Mouse (Mus musculus): Measurements from ENCODE around the gene Ncoa4.
"Not testable (repeated sequence)": the region's sequence is repeated elsewhere in the genome, so short reads cannot be mapped to it uniquely, and the experiment has no call there.

Gene Ncoa4

DNA sequence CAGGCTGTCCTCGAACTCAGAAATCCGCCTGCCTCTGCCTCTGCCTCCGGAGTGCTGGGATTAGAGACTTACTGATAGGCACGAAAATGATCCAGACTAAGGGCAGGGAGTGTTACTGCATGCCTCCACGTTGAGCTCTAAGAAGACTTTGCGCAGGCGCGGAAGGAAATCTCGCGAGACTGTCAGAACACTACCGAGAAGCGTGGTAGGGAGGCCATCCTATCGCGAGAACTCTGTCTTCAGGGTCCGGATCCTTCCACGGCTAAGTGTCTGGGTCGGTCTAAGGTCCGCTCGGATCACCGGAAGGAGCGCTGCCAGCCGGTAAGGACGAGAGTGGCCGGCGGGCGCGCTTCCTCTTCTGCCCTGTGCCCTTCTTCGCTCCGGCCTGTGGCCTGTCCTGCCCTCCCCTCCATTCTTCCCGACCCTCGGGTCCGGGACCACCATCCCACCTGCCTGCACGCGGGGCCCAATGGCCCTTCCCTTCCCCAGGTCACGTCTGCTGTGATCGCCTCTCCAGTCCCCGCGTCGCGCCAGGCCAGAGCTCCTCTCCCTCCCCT, at the start of gene Ncoa4:
TSS of gene Ncoa4 (plus strand) at position 176 of the 557 bp plus-strand sequence.
- peak; percentile 99 for DNase-seq (ENCODE audit: low spot score)

DNA sequence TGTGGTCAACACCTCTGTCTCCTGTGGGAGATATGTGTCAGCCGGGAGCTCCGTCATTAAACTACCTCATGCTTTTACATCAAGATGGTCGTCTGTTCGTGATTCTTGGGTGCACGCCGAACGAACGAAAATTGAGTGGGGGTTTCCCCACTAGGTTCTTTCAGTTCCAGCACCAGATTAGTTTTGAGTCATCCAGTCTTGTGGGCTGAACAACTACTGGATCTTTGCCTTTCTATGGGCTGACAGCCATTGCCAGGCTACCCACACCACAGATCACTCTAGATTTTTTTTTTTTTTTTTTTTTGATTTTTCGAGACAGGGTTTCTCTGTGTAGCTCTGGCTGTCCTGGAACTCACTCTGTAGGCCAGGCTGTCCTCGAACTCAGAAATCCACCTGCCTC, 47.5 kb upstream of the Ncoa4 start:
- DNase-seq (ENCODE audit: low spot score) = not testable (repeated sequence)

DNA sequence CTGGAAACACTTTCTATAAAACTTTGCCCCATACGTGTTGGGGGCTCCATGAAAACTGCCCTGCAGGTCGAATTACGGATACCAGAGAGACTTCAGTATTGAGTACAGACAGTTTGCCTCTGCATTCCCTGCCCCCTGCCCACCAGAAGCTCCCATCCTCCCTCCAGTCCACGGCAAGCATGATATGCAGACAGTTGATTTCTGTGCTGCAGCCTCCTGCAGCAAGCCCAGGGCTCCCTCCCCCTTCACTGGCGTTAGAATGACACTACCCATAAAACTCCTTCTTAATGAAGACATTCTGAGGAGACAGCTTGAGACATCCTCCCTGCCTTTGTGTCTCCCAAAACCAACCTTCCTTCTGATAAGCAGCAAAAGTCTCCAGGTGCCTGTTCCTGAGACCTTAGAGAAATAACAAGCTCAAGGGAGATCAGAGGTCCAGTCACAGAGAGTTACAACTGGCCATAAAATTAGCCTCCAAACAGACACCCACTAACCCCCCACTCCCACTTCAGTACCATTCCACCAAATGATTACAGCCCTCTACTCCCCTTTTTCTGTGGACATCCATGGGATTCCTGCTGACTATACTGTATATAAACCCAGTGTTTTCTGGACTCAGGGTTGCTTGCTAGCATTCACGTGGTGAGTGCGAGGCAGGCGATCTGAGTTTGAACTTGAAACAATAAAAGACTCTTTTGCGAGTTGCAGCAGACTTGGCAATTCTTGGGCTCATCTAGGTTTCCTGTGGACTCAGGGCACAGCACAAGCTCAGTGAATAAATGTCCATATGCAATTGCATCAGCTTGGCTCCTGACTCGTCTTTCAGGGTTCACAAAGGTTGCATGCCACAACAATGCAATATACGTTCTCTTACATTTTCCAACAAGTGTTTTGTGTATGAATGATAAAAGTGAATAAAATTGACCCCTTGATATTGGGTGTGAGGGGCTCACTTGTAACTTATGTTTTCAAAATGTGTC, 38.4 kb upstream of the Ncoa4 start:
- no peak for DNase-seq (ENCODE audit: low spot score)

DNA sequence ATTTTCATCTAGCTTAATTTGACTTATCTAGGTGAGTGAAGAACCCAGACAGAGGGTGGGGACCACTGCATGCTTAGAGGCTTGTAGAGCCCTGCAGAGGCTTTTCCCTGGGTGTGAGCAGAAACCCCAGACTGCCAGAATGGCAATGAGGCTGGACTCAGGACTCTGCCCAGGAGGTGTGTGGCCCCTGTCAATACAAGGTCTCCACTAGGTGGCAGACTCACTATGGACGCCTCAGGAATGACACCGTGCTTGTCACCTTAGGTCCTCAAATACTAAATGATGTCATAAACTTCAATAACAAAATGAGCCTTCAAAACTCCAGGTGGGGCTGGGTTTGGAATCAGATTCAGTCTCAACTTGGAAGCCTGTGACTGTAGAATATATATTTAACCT, 37.7 kb upstream of the Ncoa4 start:
- DNase-seq (ENCODE audit: low spot score) = peak; percentile 29

DNA sequence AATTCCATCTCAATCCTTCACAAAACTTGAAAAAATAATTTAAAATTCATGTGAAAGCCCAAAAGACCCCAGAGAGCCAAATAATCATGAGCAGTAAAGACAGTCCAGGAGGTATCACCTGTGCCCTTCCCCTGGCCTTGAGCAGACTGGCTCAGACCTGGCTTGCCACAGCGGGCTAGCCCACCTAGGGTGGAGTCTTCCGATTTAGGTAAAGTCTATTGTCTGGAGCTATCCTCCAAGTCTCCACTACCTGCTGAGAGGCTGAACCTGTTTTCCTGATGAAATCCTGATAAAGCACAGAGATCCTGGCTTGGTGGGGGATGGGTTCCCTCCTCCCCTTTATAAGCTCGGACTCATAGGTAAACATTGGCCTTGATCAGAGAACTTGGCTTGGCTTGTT, 35.4 kb upstream of the Ncoa4 start:
- DNase-seq (ENCODE audit: low spot score) = no peak

DNA sequence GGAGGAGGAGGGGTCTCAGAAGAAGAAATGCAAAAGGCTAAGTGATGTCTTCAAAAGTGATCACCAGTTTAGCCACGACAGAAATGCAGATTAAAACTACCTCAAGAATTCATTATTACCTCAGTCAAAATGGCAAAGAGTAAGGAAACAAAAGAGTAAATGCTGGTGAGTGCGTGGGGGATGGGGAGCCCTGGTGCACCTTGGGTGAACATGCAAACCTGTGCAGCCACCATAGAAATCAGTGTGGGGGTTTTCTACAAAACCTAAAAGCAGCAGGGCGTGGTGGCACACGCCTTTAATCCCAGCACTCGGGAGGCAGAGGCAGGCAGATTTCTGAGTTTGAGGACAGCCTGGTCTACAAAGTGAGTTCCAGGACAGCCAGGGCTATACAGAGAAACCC, 34.4 kb upstream of the Ncoa4 start:
- DNase-seq (ENCODE audit: low spot score) = not testable (repeated sequence)

DNA sequence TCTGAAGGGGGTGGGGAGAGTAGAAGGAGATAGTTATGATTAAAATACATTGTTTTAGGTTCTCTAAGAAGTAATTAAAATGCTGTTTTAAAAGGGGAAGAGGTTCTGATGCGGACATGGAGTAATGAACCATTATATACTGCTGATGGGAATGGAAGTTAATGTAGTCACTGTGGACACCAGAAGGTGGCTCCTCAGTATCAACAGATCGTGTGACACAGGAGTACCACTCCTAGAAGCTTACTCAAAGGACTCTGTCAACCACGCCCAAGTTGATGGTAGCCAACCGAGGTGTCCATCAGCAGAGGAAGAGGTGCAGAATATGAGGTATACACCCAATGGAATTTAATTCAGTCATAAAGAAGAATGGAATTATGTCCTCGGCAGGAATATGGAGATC, 31.3 kb upstream of the Ncoa4 start:
- no peak for DNase-seq (ENCODE audit: low spot score)

DNA sequence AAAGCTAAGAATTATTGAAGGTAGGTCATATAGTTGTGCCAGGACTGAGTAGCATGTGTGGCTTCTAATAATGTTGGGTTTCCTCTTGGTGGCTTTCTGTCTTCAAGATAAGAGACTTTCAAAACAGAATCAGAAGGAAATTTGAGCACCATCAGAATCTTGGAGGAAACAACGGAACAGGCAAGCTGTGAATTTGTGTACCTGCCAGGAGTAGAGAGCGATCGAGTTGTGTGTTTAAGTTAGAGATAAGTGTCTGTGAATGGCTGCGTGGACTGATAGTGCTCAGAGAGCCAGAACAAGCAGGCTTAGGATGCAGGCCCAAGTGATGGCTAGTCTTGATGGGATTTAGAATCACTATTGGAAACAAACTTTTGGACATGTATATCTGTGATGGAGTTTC, 27.8 kb upstream of the Ncoa4 start:
- DNase-seq (ENCODE audit: low spot score) = no peak

DNA sequence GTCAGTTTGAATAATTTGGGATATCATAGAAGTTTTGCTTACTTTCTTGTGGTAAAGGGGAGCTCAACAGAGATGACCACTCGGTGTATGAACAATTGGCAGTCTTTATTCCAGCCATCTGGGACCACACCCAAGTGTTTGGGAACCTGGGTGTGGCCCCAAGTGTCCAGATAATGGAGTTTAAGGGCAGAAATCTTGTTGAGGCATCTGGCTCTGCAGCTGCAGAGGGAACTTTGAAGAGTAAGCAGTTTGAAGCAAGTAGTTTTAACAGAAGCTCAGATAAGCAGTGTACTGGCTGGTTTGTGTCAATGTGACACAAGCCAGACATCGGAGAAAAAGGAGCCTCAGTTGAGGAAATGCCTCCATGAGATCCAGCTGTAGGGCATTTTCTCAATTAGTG, 25.4 kb upstream of the Ncoa4 start:
- DNase-seq (ENCODE audit: low spot score) = no peak

DNA sequence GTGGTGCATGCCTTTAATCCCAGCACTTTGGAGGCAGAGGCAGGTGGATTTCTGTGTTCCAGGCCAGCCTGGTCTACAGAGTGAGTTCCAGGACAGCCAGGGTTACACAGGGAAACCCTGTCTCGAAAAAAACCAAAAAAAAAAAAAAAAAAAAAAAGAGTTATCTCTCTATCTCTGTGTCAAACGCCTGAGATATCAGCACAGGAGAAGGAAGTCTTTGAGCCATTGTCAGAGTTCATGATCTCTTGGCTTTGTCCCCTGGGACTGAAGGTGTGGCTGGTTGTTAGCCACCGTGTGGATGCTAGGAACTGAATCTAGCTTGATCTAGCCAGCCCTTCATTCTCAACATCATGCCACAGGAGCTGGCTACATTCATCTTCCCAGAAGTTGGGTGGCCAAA, 23.2 kb upstream of the Ncoa4 start:
- DNase-seq (ENCODE audit: low spot score) = not testable (repeated sequence)

DNA sequence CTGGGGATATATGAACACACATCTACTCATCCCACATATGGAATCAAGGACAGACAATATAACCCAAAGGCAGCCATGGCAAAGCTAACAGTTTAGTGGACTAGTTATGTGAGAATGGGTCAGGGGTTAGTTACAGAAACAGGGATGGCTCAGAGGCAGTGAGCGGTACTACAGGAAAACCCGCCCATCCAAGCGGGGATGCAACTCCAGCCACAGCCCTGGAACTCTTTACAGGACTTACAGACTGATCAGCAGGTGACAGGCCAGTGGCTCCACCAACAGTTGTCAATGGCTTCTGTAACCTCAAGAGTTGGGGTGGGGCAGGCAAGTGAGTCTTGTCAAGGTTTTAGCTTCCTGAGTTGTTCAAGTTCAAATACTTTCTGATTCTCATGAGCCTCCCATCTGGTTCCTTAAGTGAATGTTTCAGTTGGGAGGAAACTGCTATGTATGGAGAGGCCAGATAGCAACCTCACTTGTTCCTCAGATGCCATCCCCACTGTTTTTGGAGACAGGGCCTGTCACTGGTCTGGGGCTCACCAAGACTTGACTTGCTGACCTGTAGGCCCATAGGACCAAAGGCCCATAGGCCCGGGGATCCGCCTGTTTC, 19.2 kb upstream of the Ncoa4 start:
- DNase-seq (ENCODE audit: low spot score) = no peak

DNA sequence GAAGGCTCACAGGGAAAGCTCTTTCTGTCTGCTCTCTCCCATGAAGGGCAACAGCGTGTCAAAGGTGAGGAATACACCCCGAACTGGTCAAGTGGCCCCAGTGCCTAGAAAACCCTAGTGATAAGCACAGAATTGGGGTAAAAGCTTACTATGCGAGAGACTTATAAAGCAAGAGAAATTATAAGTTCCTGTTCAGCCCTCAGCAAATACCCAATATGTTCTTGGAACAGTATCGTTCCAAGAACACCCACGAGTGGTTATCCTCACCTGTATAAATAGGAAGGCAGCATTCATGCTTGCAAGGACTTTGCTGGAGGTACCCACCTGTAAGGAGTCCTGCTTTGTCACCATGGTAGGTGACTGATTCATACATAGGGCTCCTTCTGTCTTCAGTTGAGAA, 17.9 kb upstream of the Ncoa4 start, which contains the start of gene Msmb:
TSS of gene Msmb (plus strand) at position 301 of the 400 bp plus-strand sequence.
- no peak for DNase-seq (ENCODE audit: low spot score)

DNA sequence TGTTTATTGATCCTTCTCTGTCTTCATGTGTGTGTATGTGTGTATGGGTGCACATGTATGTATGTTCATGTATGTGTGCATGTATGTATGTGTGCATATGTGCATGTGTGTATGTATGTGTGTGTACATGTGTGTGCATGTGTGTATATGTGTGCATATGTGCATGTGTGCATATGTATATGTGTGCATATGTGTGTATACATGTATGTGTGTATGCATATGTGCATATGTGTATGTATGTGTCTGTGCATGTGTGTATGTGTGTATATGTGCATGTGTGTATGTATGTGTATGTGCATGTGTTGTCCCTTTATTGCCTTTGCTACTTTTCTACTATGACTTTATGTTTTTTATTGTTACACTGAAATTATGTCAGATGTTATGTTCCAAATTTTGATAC, 14.9 kb upstream of the Ncoa4 start:
- no peak for DNase-seq (ENCODE audit: low spot score)

DNA sequence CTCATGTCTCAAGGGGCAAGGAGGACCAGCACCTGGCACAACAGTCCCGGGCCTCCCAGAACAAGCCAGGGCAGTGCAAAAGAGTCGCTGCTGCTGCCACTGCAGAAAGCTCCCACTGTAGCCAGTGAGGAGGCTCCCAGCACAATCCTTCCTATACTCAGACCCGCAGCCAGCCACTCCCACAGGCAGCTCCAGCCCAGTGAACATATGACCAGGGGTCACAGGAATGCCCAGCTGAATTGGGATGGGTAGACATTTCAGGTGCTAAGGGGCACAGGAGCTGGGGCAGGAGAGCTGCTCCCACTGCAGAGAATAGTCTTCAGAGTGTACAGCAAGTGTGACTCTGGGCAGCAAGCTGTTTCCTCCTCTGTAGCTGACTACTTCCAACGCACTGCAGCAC, 14.3 kb upstream of the Ncoa4 start:
- no peak for DNase-seq (ENCODE audit: low spot score)

DNA sequence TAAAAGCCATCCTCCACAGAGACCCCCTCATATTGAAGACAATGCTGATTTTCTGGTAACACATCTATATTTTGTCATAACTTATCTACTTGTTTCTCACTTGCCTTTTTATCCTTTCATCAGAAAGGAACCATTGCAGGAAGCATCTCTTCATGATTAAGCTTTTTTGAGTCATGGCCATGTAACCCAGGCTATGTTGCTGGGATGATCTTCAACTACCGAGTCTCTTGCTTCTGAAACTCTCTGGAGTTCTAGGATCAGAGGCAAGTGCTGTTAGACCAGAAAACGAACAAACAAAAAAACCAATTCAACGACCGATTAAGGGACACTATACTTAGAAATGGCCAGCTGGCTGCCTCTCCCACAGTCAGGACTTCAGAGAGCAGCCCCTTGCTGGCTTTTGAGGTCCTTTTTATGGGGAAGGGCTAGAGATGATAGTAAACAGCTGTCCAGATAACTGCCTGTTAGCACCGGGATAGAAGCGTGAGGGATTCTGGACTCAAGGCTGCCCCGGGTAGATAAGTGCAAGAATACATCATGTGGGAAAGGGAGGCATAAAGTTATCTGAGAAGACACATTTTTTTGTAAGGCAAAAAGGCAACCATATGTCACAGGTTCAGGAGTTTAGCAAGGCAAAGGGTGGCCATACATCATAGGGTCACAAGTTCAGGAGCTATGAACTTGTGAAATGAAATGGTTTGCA, 13.7 kb upstream of the Ncoa4 start:
- no peak for DNase-seq (ENCODE audit: low spot score)

DNA sequence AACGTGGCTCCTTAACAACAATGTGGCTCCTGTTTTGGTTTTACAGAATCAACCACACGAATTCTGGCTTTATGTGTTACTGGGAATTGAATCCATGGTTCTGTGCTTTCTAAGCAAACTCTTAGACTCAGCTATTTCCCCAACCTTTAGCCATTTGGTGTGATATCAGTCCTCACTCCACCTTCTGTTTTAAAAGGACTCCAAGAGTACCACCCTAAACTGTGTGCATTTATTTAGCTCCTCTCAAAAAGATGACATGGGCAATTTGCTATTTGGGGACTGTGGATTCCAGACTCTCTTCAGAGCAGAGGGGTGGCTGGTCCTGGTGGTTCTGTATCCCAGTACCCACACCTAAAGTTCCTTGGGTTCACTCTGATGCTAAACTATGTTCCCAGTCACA, 13.1 kb upstream of the Ncoa4 start:
- no peak for DNase-seq (ENCODE audit: low spot score)

DNA sequence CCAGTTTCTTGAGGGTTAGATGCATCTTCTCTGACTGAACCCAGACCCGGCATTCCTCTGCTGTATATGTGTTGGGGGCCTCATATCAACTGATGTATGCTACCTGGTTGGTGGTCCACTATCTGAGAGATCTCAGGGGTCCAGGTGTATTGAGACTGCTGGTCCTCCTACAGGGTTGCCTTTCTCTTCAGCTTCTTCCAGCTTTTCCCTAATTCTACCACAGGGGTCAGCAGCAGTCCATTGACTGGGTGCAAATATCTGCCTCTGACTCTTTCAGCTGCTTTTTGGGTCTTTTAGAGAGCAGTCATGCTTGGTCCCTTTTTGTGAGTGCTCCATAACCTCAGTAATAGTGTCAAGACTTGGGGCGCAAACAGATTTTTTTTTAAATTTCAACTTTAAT, 8.8 kb upstream of the Ncoa4 start:
- no peak for DNase-seq (ENCODE audit: low spot score)

DNA sequence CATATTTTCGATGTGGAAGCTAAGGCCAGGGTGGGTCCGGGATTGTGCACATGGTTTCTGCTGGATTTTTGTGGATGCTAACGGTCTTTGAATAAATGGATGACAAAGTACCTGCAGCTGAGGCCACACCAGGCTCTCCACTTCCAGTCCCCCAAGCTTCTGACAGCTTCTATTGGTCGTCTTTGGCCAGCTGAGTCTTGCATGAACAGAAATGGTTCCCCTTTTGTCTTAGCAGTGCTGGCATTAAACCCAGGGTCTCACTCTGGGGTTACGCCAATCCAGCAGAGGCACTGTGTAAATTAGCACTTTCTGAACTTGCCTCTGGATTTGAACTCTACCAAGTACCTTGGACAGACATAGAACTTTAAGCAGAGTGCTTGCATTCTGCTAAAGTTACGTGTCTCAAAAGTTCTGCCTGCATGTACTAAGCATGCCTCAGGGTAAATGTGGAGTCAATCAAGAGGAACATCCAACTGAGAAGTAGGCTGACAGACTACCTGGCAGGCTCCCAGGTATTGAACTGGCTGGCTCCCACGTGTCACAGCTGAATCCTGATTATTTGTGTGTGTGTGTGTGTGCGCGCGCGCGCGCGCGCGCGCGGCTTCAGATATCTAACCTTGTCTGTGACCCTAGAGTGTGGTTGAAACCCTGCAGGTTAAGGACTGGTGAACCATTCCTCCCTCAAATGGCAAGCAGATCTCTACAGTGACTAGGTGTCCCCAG, 7.3 kb upstream of the Ncoa4 start:
- no peak for DNase-seq (ENCODE audit: low spot score)

DNA sequence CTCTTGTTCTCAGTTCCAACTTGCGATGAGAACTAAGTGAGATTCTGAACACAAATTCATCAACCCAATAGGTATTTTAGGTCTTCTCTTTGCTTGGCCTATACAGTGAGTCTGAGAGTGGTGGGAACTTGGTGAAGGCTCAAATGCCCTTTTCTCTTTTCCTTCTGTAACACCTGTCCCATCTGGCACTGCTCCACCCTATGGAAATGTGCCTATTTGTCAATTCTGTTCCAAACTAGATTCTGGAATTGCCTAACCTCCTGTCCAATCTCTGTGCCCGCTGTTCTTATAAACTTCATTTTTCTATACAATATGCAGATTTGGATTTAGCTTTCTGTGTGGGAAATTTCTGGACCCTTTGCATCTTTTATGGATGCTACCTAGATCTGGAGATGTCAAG, 6.5 kb upstream of the Ncoa4 start:
- DNase-seq (ENCODE audit: low spot score) = no peak

DNA sequence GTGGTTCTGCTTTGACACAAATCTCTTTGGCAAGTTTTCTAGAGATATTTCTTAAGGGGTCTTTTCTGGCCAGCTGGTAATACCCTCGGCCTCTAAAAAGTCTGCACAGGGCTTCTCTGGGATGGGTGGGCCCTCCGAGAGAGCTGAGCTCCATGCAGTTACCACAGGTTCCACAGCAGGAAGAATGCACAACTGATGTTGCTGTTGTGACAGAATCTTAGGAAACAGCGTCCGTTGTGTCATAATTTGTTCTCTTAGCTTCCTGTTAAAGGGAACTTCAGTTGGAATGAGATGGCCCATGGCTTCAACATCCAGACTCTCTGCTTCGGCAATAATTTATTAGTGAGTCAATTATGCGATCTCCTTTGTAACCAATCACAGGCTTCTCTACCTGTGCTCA, 4.9 kb upstream of the Ncoa4 start:
- DNase-seq (ENCODE audit: low spot score) = no peak

DNA sequence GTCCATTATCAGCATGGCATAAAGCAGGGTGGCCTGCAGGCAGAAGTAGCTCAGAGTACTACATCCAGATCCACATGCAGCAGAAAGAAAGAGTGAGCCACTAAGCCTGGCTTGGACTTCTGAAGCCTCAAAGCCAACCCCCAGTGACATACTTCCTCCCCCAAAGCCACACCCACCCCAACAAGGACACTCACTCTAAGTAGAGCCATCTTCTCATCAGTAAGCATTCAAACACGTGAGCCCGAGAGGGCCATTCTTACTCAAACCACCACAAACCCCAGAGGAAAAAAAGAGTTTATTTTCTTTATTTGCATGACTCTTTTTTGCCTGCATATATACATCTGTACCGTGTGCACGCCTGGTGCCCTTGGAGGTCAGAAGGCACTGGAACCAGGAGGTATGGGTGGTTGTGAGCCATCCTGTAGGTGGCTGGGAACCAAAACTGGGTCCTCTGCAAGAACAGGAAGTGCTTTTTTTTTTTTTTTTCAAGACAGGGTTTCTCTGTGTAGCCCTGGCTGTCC, 455 bp upstream of the Ncoa4 start:
- DNase-seq (ENCODE audit: low spot score) = no peak

DNA sequence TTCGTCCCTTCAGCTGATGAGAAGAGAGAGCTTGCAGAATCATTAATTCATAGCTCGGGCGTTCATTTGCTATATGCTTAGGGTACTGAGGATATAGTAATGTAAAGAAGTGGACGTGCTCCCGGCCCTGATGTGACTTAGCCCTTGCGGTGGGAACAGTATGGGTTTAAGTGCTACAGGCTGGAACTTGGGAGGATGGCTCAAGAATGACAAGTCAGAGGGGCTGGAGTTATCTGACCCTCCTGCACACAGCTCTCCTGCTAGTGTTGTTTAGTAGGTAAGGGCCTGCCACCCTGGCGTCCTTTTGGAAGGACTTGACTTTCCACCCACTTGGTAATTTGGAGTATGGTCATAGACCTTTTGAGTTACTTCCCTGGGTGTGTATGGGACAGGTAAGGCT, 898 bp downstream of the Ncoa4 start:
- no peak for DNase-seq (ENCODE audit: low spot score)
